Mouse (Mus musculus) neural tube, embryonic 14.5 days (tissue): ENCODE measurements at regions not wholly inside any gene's neighbourhood (a gene's known extent, or its start where the extent isn't known, plus 50 kb on each side); places are given as distances from the start of the nearest gene placed in this dataset.

Experiments used
- ATAC-seq: fragments of 200-750 bp; cut with Nextera tagmentation; 2 replicates; pipeline ENCODE4 v1.8.0; 2017; ENCODE audit warnings: low read depth, mild to moderate bottlenecking, moderate TSS enrichment, moderate library complexity
- H3K27ac ChIP-seq: fragments of 300-500 bp; sonication (generic); 2 replicates; pipeline ENCODE4 v1.5.1; 2014; ENCODE audit warnings: low read depth, mild to moderate bottlenecking, control low read depth, low read length, moderate library complexity, mixed read lengths
- H3K27me3 ChIP-seq: fragments of 300-500 bp; sonication (generic); 2 replicates; pipeline ENCODE4 v1.6.1; 2014; ENCODE audit warnings: low read length; ENCODE audit not compliant: control insufficient read depth, insufficient read depth
- H3K36me3 ChIP-seq: fragments of 300-500 bp; sonication (generic); 2 replicates; pipeline ENCODE4 v1.6.1; 2014; ENCODE audit warnings: low read length, mixed read lengths; ENCODE audit not compliant: control insufficient read depth, insufficient read depth
- H3K4me1 ChIP-seq: fragments of 300-500 bp; sonication (generic); 2 replicates; pipeline ENCODE4 v1.6.1; 2014; ENCODE audit warnings: low read length; ENCODE audit not compliant: control insufficient read depth, insufficient read depth
- H3K4me2 ChIP-seq: fragments of 300-500 bp; sonication (generic); 2 replicates; pipeline ENCODE4 v1.6.1; 2014; ENCODE audit warnings: mild to moderate bottlenecking, low read depth, low read length, control low read depth
- H3K4me3 ChIP-seq: fragments of 300-500 bp; sonication (generic); 2 replicates; pipeline ENCODE4 v1.5.1; 2014; ENCODE audit warnings: low read depth, low read length, control low read depth, mixed read lengths
- H3K9ac ChIP-seq: fragments of 300-500 bp; sonication (generic); replicated peaks from 2 replicates; pipeline ENCODE4 v1.6.1; 2014; ENCODE audit warnings: low read depth, mild to moderate bottlenecking, control low read depth, low read length, mixed read lengths
- H3K9me3 ChIP-seq: fragments of 300-500 bp; sonication (generic); 2 replicates; pipeline ENCODE4 v1.6.1; 2016; ENCODE audit warnings: low read length; ENCODE audit not compliant: control insufficient read depth
- WGBS: fragments of 180-500 bp; shearing (Covaris S2); extraction: QIAGEN DNeasy Blood & Tissue Kit; methylation state at CpG from one replicate; pipeline ENCODE4 v1.1.7; 2014; 5-methylcytosine and 5-hydroxymethylcytosine counted together

DNA sequence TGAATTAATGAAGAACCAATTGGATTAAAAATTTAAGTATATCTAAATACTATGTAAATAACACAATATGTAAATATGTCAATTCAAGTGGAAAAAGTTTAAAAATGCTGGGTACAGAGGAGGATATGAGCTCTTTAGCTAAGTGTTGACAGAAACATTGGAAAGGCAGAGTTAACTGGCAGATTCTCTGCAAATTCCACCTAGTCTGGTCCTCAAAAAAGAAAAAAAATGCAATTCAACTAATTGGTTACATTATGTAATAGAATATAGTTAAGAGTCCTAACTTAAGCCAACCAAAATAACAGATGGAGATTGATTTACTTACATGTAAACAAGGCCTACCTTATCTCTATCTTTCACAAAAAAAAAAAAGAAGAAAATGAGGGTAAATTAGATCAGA is 265.7 kb upstream of the Marcks start:
- Histone ChIP-seq H3K36me3 (no peaks in the 10 kb centered on the region), H3K27me3 (no peaks in the 10 kb centered on the region), H3K4me2 (no peak overlapping the region), H3K9me3 (no peaks in the 10 kb centered on the region), H3K9ac (no peak overlapping the region), H3K27ac (no peak overlapping the region), H3K4me1 (peaks cover 6% of the 10 kb centered on the region), H3K4me3 (no peak overlapping the region)
- no peak for ATAC-seq

DNA sequence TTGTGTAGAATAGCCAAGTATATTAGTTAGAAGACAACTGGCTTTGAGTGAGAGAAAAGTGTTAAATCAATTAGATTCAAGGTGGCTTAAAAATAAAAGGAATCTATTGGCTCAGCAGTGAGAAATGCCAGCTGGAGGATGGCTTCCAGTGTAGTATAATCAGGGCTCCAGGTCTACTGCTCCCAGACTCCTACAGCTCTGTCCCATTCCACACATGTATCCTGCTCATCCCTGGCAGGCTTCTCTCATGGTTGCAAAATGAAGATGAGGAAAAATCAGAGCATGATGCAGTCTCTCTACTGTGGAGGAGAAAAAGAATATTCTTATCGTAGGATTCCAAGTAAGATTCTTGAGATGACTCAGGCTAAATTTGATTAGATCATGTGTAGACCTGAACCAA is 263.7 kb upstream of the Marcks start:
- H3K4me3 ChIP-seq, result no peak overlapping the region
- H3K27me3 ChIP-seq, result no peaks in the 10 kb centered on the region
- H3K9me3 ChIP-seq, result no peaks in the 10 kb centered on the region
- H3K4me1 ChIP-seq, result peaks cover 10% of the 10 kb centered on the region
- H3K9ac ChIP-seq, result no peak overlapping the region
- no peaks in the 10 kb centered on the region for H3K36me3 ChIP-seq
- no peak overlapping the region for H3K4me2 ChIP-seq
- 97% methylated on average over 1 of the region's 1 CpGs for WGBS
- no peak for ATAC-seq
- no peak overlapping the region for H3K27ac ChIP-seq

DNA sequence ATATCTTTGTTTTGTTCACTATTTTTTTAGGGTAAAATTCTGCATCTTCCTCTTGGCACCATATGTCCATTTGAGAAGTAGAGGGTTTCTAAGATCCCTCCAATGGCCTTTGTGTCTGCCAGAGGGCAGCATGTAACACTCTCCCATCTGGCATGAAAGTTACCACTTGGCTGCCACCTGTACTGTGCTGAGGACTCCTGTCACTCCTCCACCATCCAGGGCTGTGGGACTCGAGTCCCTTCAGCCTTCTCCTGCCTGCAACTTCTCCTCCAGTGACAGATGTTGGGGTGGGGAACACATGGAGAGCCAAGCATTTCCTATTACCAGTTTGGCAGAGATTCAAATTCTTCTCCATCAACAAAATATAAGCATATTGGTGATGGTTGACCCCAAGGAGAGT is 262.3 kb upstream of the Marcks start:
- Histone ChIP-seq H3K4me1 (peaks cover 14% of the 10 kb centered on the region), H3K9me3 (no peaks in the 10 kb centered on the region), H3K4me2 (no peak overlapping the region), H3K27ac (no peak overlapping the region), H3K9ac (no peak overlapping the region), H3K36me3 (no peaks in the 10 kb centered on the region), H3K4me3 (no peak overlapping the region), H3K27me3 (no peaks in the 10 kb centered on the region)
- whole genome bisulfite sequencing, result 28% methylated on average over 1 of the region's 1 CpGs
- ATAC-seq, result peak; percentile 39; the same call in 1 of the 2 replicates

DNA sequence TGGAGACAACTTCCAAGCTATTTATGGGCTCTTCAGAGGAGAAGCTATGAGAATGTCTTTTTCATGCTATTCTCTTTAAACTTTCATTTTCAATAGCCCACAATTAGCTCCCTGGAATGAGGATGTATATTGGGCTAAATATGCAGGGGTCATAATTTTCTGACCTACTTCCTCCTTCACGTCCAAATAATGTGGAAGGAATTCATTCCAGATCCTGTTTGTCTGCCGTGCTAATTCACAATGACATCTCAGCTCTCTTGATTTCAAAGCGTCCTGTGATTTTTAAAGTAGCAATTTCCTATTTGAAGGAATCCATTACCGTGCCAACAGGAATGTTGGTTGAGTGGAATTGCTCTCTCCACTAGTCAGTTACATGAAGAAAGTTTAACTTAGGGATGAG is 261.7 kb upstream of the Marcks start:
- Histone ChIP-seq H3K27ac (no peak overlapping the region), H3K4me2 (no peak overlapping the region)
- 8% methylated on average over 4 of the region's 4 CpGs for WGBS

DNA sequence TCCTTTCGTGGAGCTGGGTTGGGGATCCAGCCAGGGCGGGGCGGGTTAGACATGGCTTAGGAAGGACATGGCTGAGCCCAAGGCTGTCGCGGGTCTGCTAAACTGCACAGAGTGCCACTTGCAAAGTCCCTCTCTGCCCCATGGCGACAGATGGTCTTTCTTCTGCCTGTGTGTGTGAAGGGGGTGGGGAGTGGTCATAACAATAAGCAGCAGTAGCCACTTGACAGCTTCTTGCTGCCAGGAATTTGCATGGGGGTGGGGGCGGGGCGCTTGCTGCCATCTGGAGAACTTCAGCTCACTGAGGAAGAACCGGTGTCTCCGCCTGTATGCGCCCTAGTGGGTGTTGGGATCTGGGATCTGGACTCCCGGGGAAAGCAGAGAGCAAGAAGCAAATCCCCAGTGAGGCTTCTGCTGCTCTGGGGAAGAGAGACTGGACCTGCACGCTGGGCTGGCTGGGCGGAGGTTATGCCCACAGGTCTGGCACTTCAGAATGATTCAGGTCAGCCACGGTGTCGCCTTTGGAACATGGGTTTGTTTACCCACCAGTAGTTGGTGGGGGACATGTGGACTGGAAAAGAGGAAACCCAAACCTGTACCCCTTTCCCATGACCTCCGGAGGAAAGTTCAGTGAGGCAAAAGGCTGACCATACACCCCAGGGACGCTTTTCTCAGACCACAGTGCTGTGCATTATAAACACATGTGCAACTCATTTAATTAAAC is 258.7 kb upstream of the Marcks start:
- ATAC-seq, result peak; percentile 91
- no peaks in the 10 kb centered on the region for H3K36me3 ChIP-seq
- no peaks in the 10 kb centered on the region for H3K9me3 ChIP-seq
- no peaks in the 10 kb centered on the region for H3K27me3 ChIP-seq
- 3% methylated on average over 18 of the region's 18 CpGs for WGBS
- H3K4me3 ChIP-seq, result peak overlapping the region; percentile 18
- H3K27ac ChIP-seq, result peak overlapping the region; percentile 62
- peak overlapping the region; percentile 46 for H3K4me2 ChIP-seq
- peaks cover 14% of the 10 kb centered on the region for H3K4me1 ChIP-seq
- H3K9ac ChIP-seq, result peak overlapping the region; percentile 29; the same call in 1 of the 2 replicates

More for the DNA sequence above, 261.7 kb upstream of the Marcks start:
- H3K9me3 ChIP-seq, result no peaks in the 10 kb centered on the region
- H3K4me3 ChIP-seq, result no peak overlapping the region
- H3K9ac ChIP-seq, result no peak overlapping the region
- H3K4me1 ChIP-seq, result peaks cover 14% of the 10 kb centered on the region
- H3K27me3 ChIP-seq, result no peaks in the 10 kb centered on the region
- no peaks in the 10 kb centered on the region for H3K36me3 ChIP-seq
- ATAC-seq, result no peak

DNA sequence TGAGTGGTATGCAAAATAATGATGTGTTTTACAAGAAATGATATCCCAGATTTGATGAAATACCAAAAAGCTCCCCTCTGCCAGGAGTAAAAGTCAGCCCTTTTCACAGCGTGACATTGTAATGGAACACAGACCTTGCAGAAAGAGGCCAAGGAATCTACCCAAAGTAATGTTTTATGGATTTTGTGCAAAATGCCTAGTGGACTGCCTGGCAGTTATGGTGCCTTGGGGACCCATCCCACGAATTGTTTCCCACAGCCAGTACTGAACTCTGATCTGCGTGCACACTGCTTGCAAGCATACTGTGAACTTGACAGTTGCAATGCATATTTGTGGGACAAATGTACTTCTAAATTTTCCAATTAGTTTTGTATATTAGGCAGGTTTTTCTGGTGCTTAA is 251.3 kb upstream of the Marcks start:
- Histone ChIP-seq H3K9ac (no peak overlapping the region), H3K27me3 (no peaks in the 10 kb centered on the region), H3K4me3 (no peak overlapping the region), H3K36me3 (no peaks in the 10 kb centered on the region), H3K9me3 (no peaks in the 10 kb centered on the region), H3K27ac (no peak overlapping the region), H3K4me1 (no peaks in the 10 kb centered on the region), H3K4me2 (no peak overlapping the region)
- no peak for ATAC-seq
- 26% methylated on average over 3 of the region's 3 CpGs for WGBS

DNA sequence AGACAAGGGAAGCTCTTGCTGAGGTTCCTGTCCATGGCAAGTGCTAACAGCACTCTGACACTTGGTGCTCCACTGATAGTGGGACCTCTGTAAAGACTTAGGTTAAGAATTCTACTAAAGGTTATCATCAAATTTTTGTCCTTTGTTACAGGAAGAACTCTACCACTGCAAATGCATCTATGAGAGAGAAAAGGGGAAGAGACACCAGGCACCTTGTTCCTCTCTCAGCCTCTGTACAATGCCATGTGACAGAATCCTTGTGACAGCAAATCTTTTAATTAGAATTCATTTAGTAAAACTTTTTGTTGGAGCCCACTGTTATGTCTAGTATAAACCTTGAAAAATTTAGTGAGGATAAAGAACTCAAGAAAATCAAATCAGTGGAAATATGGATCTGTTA is 247.5 kb upstream of the Marcks start:
- no peaks in the 10 kb centered on the region for H3K4me1 ChIP-seq
- no peaks in the 10 kb centered on the region for H3K27me3 ChIP-seq
- H3K9me3 ChIP-seq, result no peaks in the 10 kb centered on the region
- ATAC-seq, result no peak
- no peak overlapping the region for H3K4me3 ChIP-seq
- H3K9ac ChIP-seq, result no peak overlapping the region
- H3K4me2 ChIP-seq, result no peak overlapping the region
- H3K27ac ChIP-seq, result no peak overlapping the region
- H3K36me3 ChIP-seq, result no peaks in the 10 kb centered on the region

DNA sequence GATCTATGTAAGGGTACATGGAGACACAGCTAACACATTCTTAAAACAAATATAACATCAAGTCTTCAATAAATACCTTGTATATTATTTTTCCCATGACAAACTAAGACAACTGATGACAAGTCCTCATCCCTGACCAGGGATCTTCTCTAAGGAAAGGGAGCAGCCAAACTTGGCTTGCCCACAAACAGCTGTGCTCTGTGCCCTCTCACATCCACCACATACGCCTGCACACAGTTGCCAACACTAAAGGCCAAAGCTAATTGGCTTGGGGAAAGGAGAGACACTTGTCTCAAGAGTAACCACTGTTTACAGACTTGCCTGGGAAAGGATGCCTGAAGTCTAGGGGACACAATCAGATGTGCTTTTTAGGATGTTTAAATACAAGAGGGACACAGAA is 241.3 kb upstream of the Marcks start:
- WGBS, result 92% methylated on average over 1 of the region's 1 CpGs

DNA sequence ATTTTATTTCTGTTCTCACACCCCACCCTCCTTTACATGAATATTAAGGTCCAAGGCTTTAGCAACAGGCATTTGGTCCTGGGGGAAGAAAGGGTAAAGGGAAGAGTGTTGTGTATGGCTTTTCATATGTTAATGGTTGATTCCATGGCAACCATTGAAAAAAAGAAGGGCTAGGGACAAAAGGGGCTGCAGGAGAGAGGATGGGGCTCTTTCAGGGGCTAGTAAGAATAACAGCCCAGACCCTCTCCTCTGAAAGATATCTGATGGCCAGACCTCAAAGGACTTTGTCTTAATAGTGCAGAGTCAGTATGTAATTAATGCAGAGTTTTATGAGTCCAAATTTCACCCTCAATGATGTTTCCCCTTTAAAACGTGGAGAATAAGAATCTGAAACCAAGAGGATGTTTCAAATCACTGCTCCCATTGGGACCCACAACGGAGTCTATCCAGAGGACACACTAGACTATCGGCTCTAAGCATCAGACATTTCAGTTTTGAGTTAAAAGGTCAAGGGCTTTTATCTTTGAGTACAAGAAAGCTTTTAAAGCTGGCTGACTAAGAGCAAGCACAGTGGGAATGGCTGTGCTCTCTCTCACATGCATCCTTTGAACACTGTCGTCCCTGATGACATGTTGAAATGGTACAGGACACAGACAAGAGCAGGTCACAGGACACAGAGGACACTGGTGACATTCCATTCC is 239.4 kb upstream of the Marcks start:
- Histone ChIP-seq H3K27ac (peak overlapping the region; percentile 67), H3K4me3 (no peak overlapping the region), H3K4me2 (no peak overlapping the region), H3K4me1 (no peaks in the 10 kb centered on the region), H3K9me3 (no peaks in the 10 kb centered on the region), H3K36me3 (no peaks in the 10 kb centered on the region), H3K27me3 (no peaks in the 10 kb centered on the region), H3K9ac (no peak overlapping the region)
- 4% methylated on average over 4 of the region's 4 CpGs for WGBS
- ATAC-seq, result peak; percentile 87

More for the DNA sequence above, 241.3 kb upstream of the Marcks start:
- no peak overlapping the region for H3K27ac ChIP-seq
- H3K36me3 ChIP-seq, result no peaks in the 10 kb centered on the region
- ATAC-seq, result no peak
- no peak overlapping the region for H3K4me3 ChIP-seq
- no peak overlapping the region for H3K4me2 ChIP-seq
- H3K9ac ChIP-seq, result no peak overlapping the region
- no peaks in the 10 kb centered on the region for H3K4me1 ChIP-seq
- H3K27me3 ChIP-seq, result no peaks in the 10 kb centered on the region
- no peaks in the 10 kb centered on the region for H3K9me3 ChIP-seq
